Mouse (Mus musculus) embryonic facial prominence, embryonic 12.5 days (tissue): ENCODE results near the gene Cramp1l. TPM values are rescaled to one million over a fixed set of nuclear protein-coding genes. Genes with fewer than 3 reads are reported as not detected.
"Not testable (repeated sequence)": the region's sequence is repeated elsewhere in the genome, so short reads cannot be mapped to it uniquely, and the experiment has no call there.

Experiments
- ATAC-seq: fragments of 200-750 bp; cut with Nextera tagmentation; 2 replicates; pipeline ENCODE4 v1.8.0; 2017; ENCODE audit not compliant: insufficient number of reproducible peaks, insufficient read depth, low FRiP score, low TSS enrichment
- H3K27ac ChIP-seq: fragments of 300-500 bp; sonication (generic); 2 replicates; pipeline ENCODE4 v1.5.1; 2016; ENCODE audit warnings: mild to moderate bottlenecking
- H3K27me3 ChIP-seq: fragments of 300-500 bp; sonication (generic); 2 replicates; pipeline ENCODE4 v1.6.1; 2016; ENCODE audit warnings: mild to moderate bottlenecking, moderate library complexity
- H3K36me3 ChIP-seq: fragments of 300-500 bp; sonication (generic); 2 replicates; pipeline ENCODE4 v1.6.1; 2016; ENCODE audit warnings: mild to moderate bottlenecking
- H3K4me1 ChIP-seq: fragments of 300-500 bp; sonication (generic); 2 replicates; pipeline ENCODE4 v1.6.1; 2016
- H3K4me2 ChIP-seq: fragments of 300-500 bp; sonication (generic); replicated peaks from 2 replicates; pipeline ENCODE4 v1.6.1; 2016; ENCODE audit warnings: mild to moderate bottlenecking, moderate library complexity
- H3K4me3 ChIP-seq: fragments of 300-500 bp; sonication (generic); 2 replicates; pipeline ENCODE4 v1.5.1; 2016; ENCODE audit warnings: mild to moderate bottlenecking
- H3K9ac ChIP-seq: fragments of 300-500 bp; sonication (generic); 2 replicates; pipeline ENCODE4 v1.6.1; 2016; ENCODE audit warnings: mild to moderate bottlenecking, moderate library complexity
- H3K9me3 ChIP-seq: fragments of 300-500 bp; sonication (generic); 2 replicates; pipeline ENCODE4 v1.6.1; 2016; ENCODE audit warnings: mild to moderate bottlenecking, moderate library complexity
- WGBS: fragments of 180-500 bp; shearing (Covaris S2); methylation state at CpG from one replicate; pipeline ENCODE4 v1.1.7; 2016; 5-methylcytosine and 5-hydroxymethylcytosine counted together
- polyA plus RNA-seq: library from polyadenylated mRNA; unstranded; fragments of >200 nt; fragmentation: Nextera tagmentation; extraction: Ambion mirVana; gene quantifications from 2 replicates; pipeline ENCODE4 v1.2.1, GENCODE M21; 2016

Gene Cramp1l
- polyA plus RNA-seq, 1 experiment from 2014 or later: 10.5 TPM

DNA sequence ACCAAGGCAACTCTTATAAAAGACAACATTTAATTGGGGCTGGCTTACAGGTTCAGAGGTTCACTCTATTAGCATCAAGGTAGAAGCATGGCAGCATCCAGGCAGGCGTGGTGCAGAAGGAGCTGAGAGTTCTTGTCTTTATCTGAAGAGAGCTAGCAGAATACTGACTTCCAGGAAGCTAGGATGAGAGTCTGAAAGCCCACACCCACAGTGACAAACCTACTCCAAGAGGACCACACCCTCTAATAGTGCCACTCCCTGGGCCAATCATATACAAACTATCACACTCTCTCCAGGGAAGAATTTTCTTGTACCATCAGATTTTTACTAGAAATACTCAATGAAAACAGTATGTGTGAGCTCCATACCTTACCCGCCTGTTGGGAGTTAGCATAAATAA is 64.9 kb downstream of the Cramp1l start:
- Histone ChIP-seq H3K36me3 (peaks cover 62% of the 10 kb centered on the region), H3K9me3 (no peaks in the 10 kb centered on the region), H3K4me2 (no peak overlapping the region), H3K4me1 (0 out of 2 replicates have a peak, but pooled peaks cover 3% of the 10 kb centered on the region), H3K4me3 (no peak overlapping the region), H3K27me3 (no peaks in the 10 kb centered on the region), H3K27ac (no peak overlapping the region), H3K9ac (no peak overlapping the region)
- 81% methylated on average over 2 of the region's 2 CpGs for WGBS
- no peak for ATAC-seq

DNA sequence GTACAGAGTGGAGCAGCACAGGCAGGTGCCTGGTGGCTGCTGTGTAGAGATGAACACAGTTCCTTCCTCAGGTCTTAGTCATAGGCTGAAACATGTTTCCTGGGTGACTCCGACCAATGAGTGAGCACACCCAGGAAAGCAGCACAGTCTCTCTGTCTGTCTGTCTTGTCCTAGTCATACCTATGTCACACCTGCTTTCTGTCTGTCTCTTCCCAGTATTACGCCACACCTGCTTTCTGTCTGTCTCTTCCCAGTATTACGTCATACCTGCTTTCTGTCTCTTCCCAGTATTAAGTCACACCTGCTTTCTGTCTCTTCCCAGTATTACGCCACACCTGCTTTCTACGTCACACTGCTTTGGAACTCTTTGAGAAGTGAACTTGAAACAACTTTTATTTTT is 67.4 kb downstream of the Cramp1l start:
- H3K36me3 ChIP-seq: peaks cover 65% of the 10 kb centered on the region

DNA sequence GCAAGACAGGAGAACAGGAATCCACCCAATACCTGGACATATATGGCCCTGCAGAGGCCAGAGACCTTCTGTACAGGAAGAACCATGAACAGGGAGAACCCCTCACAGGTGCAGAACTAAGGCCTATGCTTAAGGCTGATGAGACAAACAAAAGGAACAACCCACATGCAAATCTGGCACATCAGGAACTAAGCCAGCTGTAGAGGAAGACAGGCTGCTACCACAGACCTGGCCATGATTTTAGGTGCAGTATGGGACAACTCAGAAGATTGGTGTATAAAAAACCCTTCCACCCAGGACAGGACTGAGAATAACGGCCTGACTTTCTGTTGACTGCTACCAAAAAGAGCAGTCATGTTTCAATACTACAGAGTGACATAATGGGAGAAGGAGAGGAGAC is 72.0 kb downstream of the Cramp1l start:
- not testable (repeated sequence) for H3K27me3 ChIP-seq, H3K9ac ChIP-seq, ATAC-seq, H3K4me3 ChIP-seq, H3K4me2 ChIP-seq, H3K9me3 ChIP-seq, H3K4me1 ChIP-seq, H3K27ac ChIP-seq
- H3K36me3 ChIP-seq: peaks cover 54% of the 10 kb centered on the region
- 88% methylated on average over 1 of the region's 1 CpGs for WGBS

More for the DNA sequence above, 67.4 kb downstream of the Cramp1l start:
- no peaks in the 10 kb centered on the region for H3K27me3 ChIP-seq
- WGBS: 97% methylated on average over 5 of the region's 5 CpGs
- H3K4me3 ChIP-seq: no peak overlapping the region
- ATAC-seq: no peak
- no peaks in the 10 kb centered on the region for H3K9me3 ChIP-seq
- no peak overlapping the region for H3K4me2 ChIP-seq
- H3K27ac ChIP-seq: no peak overlapping the region
- no peak overlapping the region for H3K9ac ChIP-seq
- H3K4me1 ChIP-seq: 0 out of 2 replicates have a peak, but pooled peaks cover 3% of the 10 kb centered on the region

DNA sequence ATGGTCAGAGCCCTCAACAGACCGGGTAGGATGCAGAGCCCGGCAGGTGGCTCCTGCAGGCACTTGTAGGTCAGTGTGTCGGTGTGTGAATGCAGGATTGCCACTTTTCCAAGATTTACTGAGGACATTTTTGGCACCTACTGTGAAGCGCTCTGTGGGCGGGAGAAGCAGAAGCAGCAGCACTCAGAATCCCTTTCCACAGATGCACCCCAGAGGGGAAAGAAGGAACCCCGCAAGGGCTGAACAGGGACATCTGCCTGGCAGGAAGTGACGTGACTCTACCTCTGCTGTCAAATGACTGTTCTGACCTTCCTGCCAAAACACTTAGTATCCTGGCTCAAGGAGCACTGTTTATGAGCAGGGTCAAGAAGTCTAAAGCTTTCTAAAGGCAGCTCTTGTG is 72.6 kb downstream of the Cramp1l start:
- no peak overlapping the region for H3K4me2 ChIP-seq
- H3K27ac ChIP-seq: no peak overlapping the region
- H3K4me3 ChIP-seq: no peak overlapping the region
- peaks cover 49% of the 10 kb centered on the region for H3K36me3 ChIP-seq
- ATAC-seq: no peak
- no peaks in the 10 kb centered on the region for H3K27me3 ChIP-seq
- no peaks in the 10 kb centered on the region for H3K9me3 ChIP-seq
- 91% methylated on average over 7 of the region's 7 CpGs for WGBS
- H3K4me1 ChIP-seq: no peaks in the 10 kb centered on the region
- H3K9ac ChIP-seq: no peak overlapping the region

DNA sequence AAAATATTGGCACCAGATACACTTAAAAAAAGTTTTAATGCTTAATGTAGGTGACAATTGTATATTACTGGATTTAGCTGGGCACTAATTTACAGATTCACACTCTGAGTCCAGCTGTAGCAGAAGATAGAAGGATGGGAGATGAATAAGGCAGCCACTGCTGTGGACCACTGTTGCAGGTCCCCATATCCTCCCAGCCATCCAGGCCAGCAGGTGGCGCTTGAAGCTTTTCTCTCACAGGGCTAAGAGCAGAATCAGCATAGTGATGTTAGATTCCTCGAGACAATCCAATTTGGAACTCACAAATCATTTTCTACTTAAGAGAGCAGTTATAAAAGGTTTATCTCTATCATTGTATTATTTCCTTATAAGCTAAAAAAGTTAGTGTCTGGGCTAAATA is 73.1 kb downstream of the Cramp1l start:
- peaks cover 43% of the 10 kb centered on the region for H3K36me3 ChIP-seq
- WGBS: 19% methylated on average over 2 of the region's 2 CpGs
- H3K4me1 ChIP-seq: not testable (repeated sequence)

DNA sequence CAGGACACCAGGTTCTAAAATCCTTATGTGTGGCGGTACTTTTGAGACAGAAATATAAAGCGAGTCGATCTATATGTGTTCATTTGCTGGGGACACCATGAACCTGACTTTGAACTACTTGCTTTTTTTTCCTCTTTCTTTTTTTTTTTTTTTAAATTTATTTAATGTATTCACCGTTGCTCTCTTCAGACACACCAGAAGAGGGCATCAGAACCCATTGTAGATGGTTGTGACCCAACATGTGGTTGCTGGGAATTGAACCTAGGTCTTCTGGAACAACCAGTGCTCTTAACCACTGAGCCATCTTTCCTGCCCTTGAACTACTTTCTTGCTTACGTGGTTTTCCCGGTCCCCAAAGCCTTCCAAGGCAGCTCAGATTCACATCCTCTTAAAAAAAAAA is 78.3 kb downstream of the Cramp1l start:
- H3K4me1 ChIP-seq: peaks cover 15% of the 10 kb centered on the region
- no peak; the same call in 1 of the 2 replicates for ATAC-seq
- H3K27me3 ChIP-seq: no peaks in the 10 kb centered on the region

More for the DNA sequence above, 73.1 kb downstream of the Cramp1l start:
- not testable (repeated sequence) for H3K27me3 ChIP-seq, H3K4me2 ChIP-seq, H3K9ac ChIP-seq, H3K4me3 ChIP-seq, H3K9me3 ChIP-seq, H3K27ac ChIP-seq
- ATAC-seq: 0 out of 2 replicates have a peak, but pooled peaks have one; percentile 74

DNA sequence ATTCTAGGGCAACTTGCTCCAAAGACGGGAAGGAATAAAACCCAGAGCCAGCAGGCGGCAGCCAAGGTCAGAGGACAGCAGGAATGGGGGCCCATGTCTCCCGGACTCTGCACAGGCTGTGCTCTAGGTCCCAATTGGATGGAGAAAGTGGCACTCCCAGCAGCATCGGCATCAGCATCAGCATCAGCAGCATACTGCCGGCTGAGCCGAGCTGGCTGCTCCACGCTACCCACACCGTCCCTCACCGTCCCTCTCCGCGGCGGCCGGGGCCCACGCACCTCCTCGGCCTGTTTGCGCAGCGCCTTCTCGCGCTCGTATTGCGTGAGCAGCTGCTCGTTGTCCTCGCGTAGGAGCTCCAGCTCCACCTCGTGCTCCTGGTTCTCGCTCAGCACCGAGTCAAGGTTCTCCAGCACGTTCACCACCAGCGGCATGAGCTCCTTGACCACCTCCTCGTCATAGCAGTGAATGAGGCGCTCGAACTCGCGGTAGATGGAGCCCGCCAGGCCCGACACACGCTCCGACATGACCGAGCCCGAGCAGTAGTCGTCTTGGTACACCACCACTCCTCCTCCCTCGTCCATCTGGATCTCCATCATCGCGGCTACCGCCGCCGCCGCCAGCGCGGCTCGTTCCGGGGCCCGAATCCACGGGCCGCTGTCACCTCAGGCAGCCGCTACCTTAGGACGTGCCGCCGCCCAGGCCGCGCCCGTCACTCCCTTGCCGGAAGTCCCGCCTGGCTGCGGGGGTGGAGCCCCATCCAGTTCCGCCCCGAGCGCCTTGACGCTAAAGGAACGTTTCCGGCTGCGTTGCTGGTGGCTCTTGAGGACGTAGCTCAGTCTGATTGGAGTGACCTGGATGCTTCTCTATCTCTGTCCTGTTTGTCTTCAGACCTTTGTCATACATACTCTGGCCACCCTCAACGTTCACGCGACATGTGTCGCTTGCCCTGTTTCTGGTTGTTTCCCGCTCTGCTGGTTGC is 79.0 kb downstream of the Cramp1l start, which contains the start of gene Mapk8ip3:
Gene Mapk8ip3 (minus strand): TSS at position 719 of the 979 bp plus-strand sequence.
- Histone ChIP-seq H3K4me1 (peaks cover 15% of the 10 kb centered on the region), H3K27ac (peak within 1 kb of the TSS; percentile 81), H3K9ac (peak within 1 kb of the TSS; percentile 90), H3K27me3 (no peaks in the 10 kb centered on the region), H3K9me3 (no peaks in the 10 kb centered on the region), H3K4me2 (peak within 1 kb of the TSS; percentile 77), H3K4me3 (peak within 1 kb of the TSS; percentile 98), H3K36me3 (no peaks in the 10 kb centered on the region)
- ATAC-seq: peak; percentile 97
- whole genome bisulfite sequencing: under 1% methylated on average over 78 of the region's 78 CpGs

More for the DNA sequence above, 78.3 kb downstream of the Cramp1l start:
- H3K4me3 ChIP-seq: peak overlapping the region; percentile 98
- no peaks in the 10 kb centered on the region for H3K9me3 ChIP-seq
- H3K27ac ChIP-seq: peak overlapping the region; percentile 81
- H3K36me3 ChIP-seq: no peaks in the 10 kb centered on the region
- 50% methylated on average over 6 of the region's 6 CpGs for WGBS
- peak overlapping the region; percentile 77 for H3K4me2 ChIP-seq
- peak overlapping the region; percentile 90 for H3K9ac ChIP-seq

DNA sequence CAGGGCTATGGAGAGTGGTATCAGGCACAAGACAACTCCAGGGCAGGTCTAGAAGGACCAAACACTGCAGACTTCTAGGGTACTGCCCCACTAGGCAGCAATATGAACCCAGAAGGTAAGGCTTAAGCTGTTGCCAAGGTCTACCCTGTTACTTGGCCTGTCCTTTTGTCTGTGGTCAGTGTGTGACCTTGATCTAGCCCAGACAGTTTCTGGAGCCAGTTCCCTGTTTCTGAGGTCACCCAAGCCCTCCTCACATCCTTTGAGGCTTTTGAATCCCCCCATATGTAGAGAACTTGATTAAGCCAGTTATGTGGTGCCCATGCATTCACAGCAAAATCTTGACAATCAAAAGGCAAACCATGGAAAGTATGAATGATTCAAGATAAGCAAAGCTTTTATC is 79.9 kb downstream of the Cramp1l start:
- no peak overlapping the region for H3K27ac ChIP-seq

DNA sequence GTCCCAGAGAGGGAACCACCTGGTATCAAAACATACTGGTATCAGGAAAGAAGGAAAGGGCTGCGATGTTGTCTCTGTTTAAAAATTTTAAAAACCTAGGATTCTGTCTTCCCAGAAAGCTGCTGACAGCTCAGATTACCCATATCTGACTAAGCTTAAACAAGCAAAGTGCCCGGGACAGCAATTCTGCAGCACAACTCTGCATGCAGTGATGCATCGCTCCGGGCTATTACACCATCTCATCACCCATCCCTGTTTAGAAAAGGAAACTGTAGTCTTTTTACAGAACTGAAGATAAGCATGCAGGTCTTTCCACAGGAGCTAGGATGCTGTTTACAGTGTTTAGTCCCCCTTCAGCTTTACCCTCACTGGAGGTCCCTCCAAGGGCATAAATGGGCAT is 80.7 kb downstream of the Cramp1l start:
- Histone ChIP-seq H3K4me3 (peak overlapping the region; percentile 98), H3K27me3 (no peaks in the 10 kb centered on the region), H3K9me3 (no peaks in the 10 kb centered on the region), H3K4me1 (peaks cover 15% of the 10 kb centered on the region), H3K9ac (peak overlapping the region; percentile 90), H3K4me2 (peak overlapping the region; percentile 77), H3K27ac (no peak overlapping the region), H3K36me3 (peaks cover 5% of the 10 kb centered on the region; the same call in 1 of the 2 replicates)
- ATAC-seq: no peak
- WGBS: 80% methylated on average over 4 of the region's 4 CpGs

More for the DNA sequence above, 79.9 kb downstream of the Cramp1l start:
- peak overlapping the region; percentile 98 for H3K4me3 ChIP-seq
- peaks cover 5% of the 10 kb centered on the region; the same call in 1 of the 2 replicates for H3K36me3 ChIP-seq
- ATAC-seq: no peak
- H3K9me3 ChIP-seq: no peaks in the 10 kb centered on the region
- H3K27me3 ChIP-seq: no peaks in the 10 kb centered on the region
- peak overlapping the region; percentile 77 for H3K4me2 ChIP-seq
- H3K9ac ChIP-seq: peak overlapping the region; percentile 90
- peaks cover 15% of the 10 kb centered on the region for H3K4me1 ChIP-seq

DNA sequence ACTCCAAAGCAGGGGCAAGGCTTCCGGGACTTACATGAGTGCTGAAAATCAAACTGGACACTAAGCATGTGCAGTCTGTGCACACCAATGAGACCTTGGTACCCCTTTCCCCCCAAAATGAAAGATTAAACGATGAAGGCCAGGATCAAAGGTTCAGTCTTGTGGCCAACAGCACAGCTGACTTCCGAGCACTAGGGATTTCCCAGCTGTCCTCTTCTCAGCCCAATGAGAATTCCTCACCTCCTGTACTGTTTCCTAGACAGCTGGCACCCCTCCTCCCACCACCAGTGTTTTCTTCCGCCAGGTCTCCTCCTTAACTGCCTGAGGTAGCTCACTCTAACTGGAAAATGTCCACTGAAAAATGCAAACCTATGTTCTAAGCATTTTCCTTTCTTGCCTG is 82.4 kb downstream of the Cramp1l start:
- WGBS: 84% methylated on average over 4 of the region's 4 CpGs
- Histone ChIP-seq H3K27ac (no peak overlapping the region), H3K4me1 (peaks cover 15% of the 10 kb centered on the region), H3K36me3 (peaks cover 12% of the 10 kb centered on the region; the same call in 1 of the 2 replicates), H3K27me3 (no peaks in the 10 kb centered on the region), H3K9me3 (no peaks in the 10 kb centered on the region), H3K4me2 (no peak overlapping the region), H3K9ac (no peak overlapping the region), H3K4me3 (no peak overlapping the region)
- no peak for ATAC-seq

DNA sequence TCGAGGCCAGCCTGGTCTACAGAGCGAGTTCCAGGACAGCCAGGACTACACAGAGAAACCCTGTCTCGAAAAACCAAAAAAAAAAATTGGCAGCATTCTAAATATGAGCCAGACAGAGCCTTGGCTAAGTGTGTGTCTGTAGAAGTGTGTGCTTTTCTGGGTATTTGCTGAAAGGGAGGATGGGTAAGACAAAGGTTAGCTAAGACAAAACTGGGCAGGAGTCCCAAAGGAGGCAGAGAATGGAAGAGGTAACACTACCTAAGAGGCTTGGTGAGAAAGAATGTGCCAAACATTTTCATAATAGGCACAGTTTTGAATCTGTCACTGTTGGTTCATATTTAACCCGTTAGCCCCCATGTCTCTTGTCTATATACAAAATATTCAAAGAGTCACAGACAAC is 83.2 kb downstream of the Cramp1l start:
- peaks cover 18% of the 10 kb centered on the region for H3K36me3 ChIP-seq
- H3K27me3 ChIP-seq: no peaks in the 10 kb centered on the region
- peaks cover 15% of the 10 kb centered on the region for H3K4me1 ChIP-seq
- ATAC-seq: no peak
- 87% methylated on average over 4 of the region's 4 CpGs for WGBS
- H3K4me2 ChIP-seq: no peak overlapping the region
- H3K27ac ChIP-seq: no peak overlapping the region
- H3K4me3 ChIP-seq: no peak overlapping the region
- H3K9ac ChIP-seq: no peak overlapping the region
- H3K9me3 ChIP-seq: no peaks in the 10 kb centered on the region

DNA sequence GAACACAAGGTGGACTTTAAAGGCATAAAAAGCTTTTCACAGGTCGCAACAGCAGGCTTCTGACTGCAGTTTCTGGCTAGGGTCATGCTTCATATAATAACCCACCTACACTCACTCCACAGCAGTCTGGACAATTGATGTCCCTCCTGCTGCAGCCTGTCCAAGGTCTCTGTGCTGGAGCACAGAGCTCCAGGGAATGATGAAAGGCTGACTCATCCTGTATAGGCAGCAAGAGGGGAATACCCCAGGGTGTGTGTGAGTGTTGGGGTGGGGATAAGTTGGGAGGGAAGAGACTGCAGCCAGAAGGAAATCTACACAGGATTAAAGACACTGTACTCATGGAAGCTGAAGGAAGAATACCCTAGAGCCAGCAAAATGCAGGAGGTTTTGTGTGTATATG is 86.1 kb downstream of the Cramp1l start:
- Histone ChIP-seq H3K27ac (no peak overlapping the region), H3K36me3 (peaks cover 34% of the 10 kb centered on the region), H3K9ac (no peak overlapping the region), H3K4me1 (peaks cover 1% of the 10 kb centered on the region), H3K27me3 (no peaks in the 10 kb centered on the region), H3K4me2 (no peak overlapping the region), H3K4me3 (no peak overlapping the region), H3K9me3 (no peaks in the 10 kb centered on the region)
- 85% methylated on average over 1 of the region's 1 CpGs for WGBS
- ATAC-seq: no peak
